Comparison of ENCODE assay signal across 7 mouse cellular contexts in the genomic region with DNA sequence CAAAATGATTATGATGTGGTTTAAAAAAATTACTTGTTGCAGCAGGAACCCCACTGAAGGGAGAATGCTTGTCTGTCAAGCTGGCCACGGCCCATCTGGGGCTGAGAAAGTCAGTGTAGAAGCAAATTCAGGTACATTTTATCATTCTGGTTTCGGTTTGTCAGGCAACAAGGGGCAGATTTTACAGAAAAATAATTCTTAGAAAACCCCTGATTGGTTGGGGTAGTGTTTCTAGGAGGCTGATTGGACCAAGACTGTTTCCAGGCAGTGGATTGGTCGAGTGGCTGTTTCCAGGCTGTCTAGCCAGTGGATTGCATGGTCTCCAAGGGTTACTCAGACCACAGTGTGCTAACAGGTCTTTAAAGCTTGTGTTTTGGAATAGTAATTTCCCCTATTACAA. TPM values are rescaled to one million over a fixed set of nuclear protein-coding genes. Genes with fewer than 3 reads are reported as not detected.
A peak's percentile ranks its signal among the peaks of the same experiment; 100 is the strongest.
DNase-seq lines count a peak whose midpoint lies in the region; ATAC-seq and TF ChIP-seq lines count a peak whose summit lies in the region.

Gene Pnrc1 (minus strand): TSS at position 162 of the 400 bp plus-strand sequence.

- H3K4me1 ChIP-seq in G1E (ENCODE audit: insufficient read depth, low read depth, low read length), result no peaks in the 10 kb centered on the region; the same call in 1 of the 2 replicates
- H3K4me1 ChIP-seq in embryonic fibroblast, embryonic 13.5 days (ENCODE audit: control insufficient read depth, insufficient read depth, low read length), result no peaks in the 10 kb centered on the region; the same call in 1 of the 2 replicates
- peaks cover 3% of the 10 kb centered on the region; the same call in 1 of the 2 replicates for H3K4me1 ChIP-seq in heart, embryonic 11.5 days (ENCODE audit: control insufficient read depth, insufficient read depth, low read length)
- H3K4me1 ChIP-seq in kidney, embryonic 16.5 days (ENCODE audit: insufficient read depth, low read length), result no peaks in the 10 kb centered on the region; the same call in 1 of the 2 replicates
- H3K4me1 ChIP-seq in liver, embryonic 14.5 days (replicated peaks; ENCODE audit: control insufficient read depth in 2 of 2, insufficient read depth in 2 of 2, low read length in 1 of 2), result no peaks in the 10 kb centered on the region

- H3K9ac ChIP-seq in heart, embryonic 11.5 days (ENCODE audit: low read depth, low read length), result no peak within 1 kb of the TSS
- H3K9ac ChIP-seq in kidney, embryonic 16.5 days (replicated peaks; ENCODE audit: low read length), result peak within 1 kb of the TSS; percentile 39
- no peak within 1 kb of the TSS for H3K9ac ChIP-seq in liver, embryonic 14.5 days (replicated peaks)

- peak; percentile 28 for DNase-seq in A20 (ENCODE audit: low read depth, low spot score)
- DNase-seq in G1E (ENCODE audit: low spot score), result no peak
- DNase-seq in liver, embryonic 14.5 days (ENCODE audit: low read depth in 3 of 3, low spot score in 3 of 3), result no peak
- DNase-seq in natural killer cell, adult 2 months (ENCODE audit: low spot score in 2 of 2), result peak; percentile 53 to 55

- H3K27me3 ChIP-seq in G1E (ENCODE audit: insufficient read depth, low read length), result 0 out of 2 replicates have a peak, but pooled peaks cover under 1% of the 10 kb centered on the region
- H3K27me3 ChIP-seq in heart, embryonic 11.5 days (ENCODE audit: control insufficient read depth, insufficient read depth, low read length), result no peaks in the 10 kb centered on the region
- H3K27me3 ChIP-seq in kidney, embryonic 16.5 days (ENCODE audit: insufficient read depth, low read length), result no peaks in the 10 kb centered on the region
- H3K27me3 ChIP-seq in liver, embryonic 14.5 days (ENCODE audit: control insufficient read depth, insufficient read depth, low read length), result no peaks in the 10 kb centered on the region

- H3K27ac ChIP-seq in embryonic fibroblast, embryonic 13.5 days (ENCODE audit: insufficient read depth, low read length), result peak within 1 kb of the TSS; percentile 69
- H3K27ac ChIP-seq in heart, embryonic 11.5 days (ENCODE audit: low read depth, low read length), result no peak within 1 kb of the TSS
- no peak within 1 kb of the TSS for H3K27ac ChIP-seq in kidney, embryonic 16.5 days (ENCODE audit: low read length)
- no peak within 1 kb of the TSS for H3K27ac ChIP-seq in liver, embryonic 14.5 days

- no peaks in the 10 kb centered on the region for H3K36me3 ChIP-seq in G1E (replicated peaks)
- no peaks in the 10 kb centered on the region for H3K36me3 ChIP-seq in heart, embryonic 11.5 days (ENCODE audit: control insufficient read depth, insufficient read depth, low read length)
- H3K36me3 ChIP-seq in kidney, embryonic 16.5 days (ENCODE audit: insufficient read depth, low read length), result no peaks in the 10 kb centered on the region
- no peaks in the 10 kb centered on the region for H3K36me3 ChIP-seq in liver, embryonic 14.5 days (replicated peaks; ENCODE audit: control insufficient read depth, insufficient read depth, low read depth)

- TF ChIP-seq EP300 in liver, embryonic 14.5 days (IDR thresholded peaks at IDR 0.05; ENCODE audit: low read depth), result no peak

- H3K4me3 ChIP-seq in G1E (ENCODE audit: low read depth, low read length), result no peak within 1 kb of the TSS
- peak within 1 kb of the TSS; percentile 47 for H3K4me3 ChIP-seq in embryonic fibroblast, embryonic 13.5 days (ENCODE audit: insufficient read depth, low read length)
- no peak within 1 kb of the TSS for H3K4me3 ChIP-seq in heart, embryonic 11.5 days (ENCODE audit: low read depth, low read length)
- H3K4me3 ChIP-seq in kidney, embryonic 16.5 days (ENCODE audit: low read length), result peak within 1 kb of the TSS; percentile 40
- H3K4me3 ChIP-seq in liver, embryonic 14.5 days (ENCODE audit: insufficient read depth in 1 of 2, low read depth in 2 of 2, low read length in 2 of 2), result no peak within 1 kb of the TSS

- peak; percentile 53 for TF ChIP-seq POLR2A in embryonic fibroblast, embryonic 13.5 days (IDR thresholded peaks at IDR 0.05; ENCODE audit: low read depth, low read length)

- peak; percentile 76 for ATAC-seq in G1E (ENCODE audit: extremely low read depth, insufficient number of reproducible peaks, low FRiP score, poor library complexity, severe bottlenecking)
- ATAC-seq in heart, embryonic 11.5 days (replicated peaks; ENCODE audit: insufficient number of reproducible peaks, low FRiP score, low TSS enrichment), result 0 out of 2 replicates have a peak, but pooled peaks have one; percentile 69
- peak; percentile 92 for ATAC-seq in kidney, embryonic 16.5 days (ENCODE audit: low FRiP score, low TSS enrichment)
- ATAC-seq in liver, embryonic 14.5 days (ENCODE audit: insufficient read depth), result no peak

- no peaks in the 10 kb centered on the region for H3K9me3 ChIP-seq in G1E (replicated peaks)
- H3K9me3 ChIP-seq in heart, embryonic 11.5 days (replicated peaks; ENCODE audit: control insufficient read depth, low read length), result no peaks in the 10 kb centered on the region
- no peaks in the 10 kb centered on the region for H3K9me3 ChIP-seq in kidney, embryonic 16.5 days (ENCODE audit: low read length)
- no peaks in the 10 kb centered on the region for H3K9me3 ChIP-seq in liver, embryonic 14.5 days (ENCODE audit: control insufficient read depth, low read length)

- no peak for TF ChIP-seq CTCF in G1E (IDR thresholded peaks at IDR 0.05; ENCODE audit: low read depth, low read length)
- no peak for TF ChIP-seq CTCF in embryonic fibroblast, embryonic 13.5 days (IDR thresholded peaks at IDR 0.05; ENCODE audit: borderline replicate concordance, insufficient read depth, low read length)
- TF ChIP-seq CTCF in liver, embryonic 14.5 days (IDR thresholded peaks at IDR 0.05; ENCODE audit: low read depth), result no peak

- 63% methylated on average over 3 of the region's 3 CpGs for WGBS in heart, embryonic 11.5 days (ENCODE audit: insufficient replicate concordance)
- WGBS in kidney, embryonic 16.5 days, result 41% methylated on average over 3 of the region's 3 CpGs
- 31% methylated on average over 3 of the region's 3 CpGs for WGBS in liver, embryonic 14.5 days (ENCODE audit: insufficient replicate concordance)

- H3K4me2 ChIP-seq in heart, embryonic 11.5 days, result peak within 1 kb of the TSS; percentile 27
- H3K4me2 ChIP-seq in kidney, embryonic 16.5 days (replicated peaks; ENCODE audit: low read depth, low read length), result peak within 1 kb of the TSS; percentile 46
- H3K4me2 ChIP-seq in liver, embryonic 14.5 days (ENCODE audit: low read depth), result no peak within 1 kb of the TSS

RNA-seq across cellular contexts. Expression of gene Pnrc1, which starts in this region (rescaled TPM):
- total RNA-seq in G1E (2014; fragmentation: Nextera tagmentation), result 160 and 191 TPM in 2 replicates
- total RNA-seq in G1E (2017), result 77.3 and 97.7 TPM in 2 replicates
- polyA plus RNA-seq in G1E (2012), result 93.8 and 111 TPM in 2 replicates
- 50.9 and 66.6 TPM in 2 replicates for polyA plus RNA-seq in embryonic fibroblast, embryonic 13.5 days (2011; ENCODE audit: insufficient read length, low read depth, missing spikeins)
- polyA plus RNA-seq in heart, embryonic 11.5 days (2014; fragmentation: Nextera tagmentation; extraction: Ambion mirVana), result 84.0 and 85.5 TPM in 2 replicates
- polyA plus RNA-seq in kidney, embryonic 16.5 days (2015; fragmentation: Nextera tagmentation; extraction: Ambion mirVana), result 81.9 and 83.0 TPM in 2 replicates
- 11.3 and 17.8 TPM in 2 replicates for polyA plus RNA-seq in liver, embryonic 14.5 days (2012; rRNA removed)
- polyA plus RNA-seq in liver, embryonic 14.5 days (2014; fragmentation: Nextera tagmentation; extraction: Ambion mirVana), result 30.9 and 37.4 TPM in 2 replicates

Comparison
In these comparisons a context has a peak if more than half of its experiments do, and no peak if none do; other contexts are left out.
1. DNase-seq: peak in A20 (single experiment) and natural killer cell, adult 2 months (2 of 2); none in G1E (single experiment) and liver, embryonic 14.5 days (0 of 3).
2. H3K4me3 ChIP-seq: peak in embryonic fibroblast, embryonic 13.5 days (single experiment) and kidney, embryonic 16.5 days (single experiment); none in G1E (single experiment), heart, embryonic 11.5 days (single experiment) and liver, embryonic 14.5 days (0 of 2).